Mouse (Mus musculus) C2C12 (cell line): ENCODE measurements around the gene Map6. TPM values are rescaled to one million over a fixed set of nuclear protein-coding genes. Genes with fewer than 3 reads are reported as not detected.

ENCODE experiments used
- H3K27me3 ChIP-seq: one replicate; pipeline ENCODE4 v1.6.1; 2011; ENCODE audit not compliant: control insufficient read depth, insufficient read depth, insufficient read length
- H3K36me3 ChIP-seq: one replicate; pipeline ENCODE4 v1.6.1; 2011; ENCODE audit not compliant: control insufficient read depth, insufficient read depth
- H3K4me3 ChIP-seq: one replicate; pipeline ENCODE4 v1.5.1; 2011; ENCODE audit warnings: mild to moderate bottlenecking, control low read depth; ENCODE audit not compliant: poor library complexity, insufficient read depth, severe bottlenecking
- H3K79me2 ChIP-seq: one replicate; pipeline ENCODE4 v1.6.1; 2011; ENCODE audit not compliant: control insufficient read depth, insufficient read depth
- H3K79me3 ChIP-seq: one replicate; pipeline ENCODE4 v1.6.1; 2011; ENCODE audit warnings: low read depth, control low read depth
- H3ac ChIP-seq: one replicate; pipeline ENCODE3; 2011; ENCODE audit warnings: low read depth; ENCODE audit not compliant: control insufficient read depth, insufficient read length
- CEBPB ChIP-seq: IDR thresholded peaks from one replicate; pipeline ENCODE4 v1.6.1; 2011; ENCODE audit warnings: low read depth, mild to moderate bottlenecking, control low read depth, moderate library complexity
- CTCF ChIP-seq: IDR thresholded peaks from one replicate; pipeline ENCODE4 v1.5.1; 2011; ENCODE audit not compliant: control insufficient read depth, insufficient read depth, insufficient read length
- FOSL1 ChIP-seq: IDR thresholded peaks from one replicate; pipeline ENCODE4 v1.8.0; 2011; ENCODE audit warnings: mild to moderate bottlenecking, low read length; ENCODE audit not compliant: poor library complexity, insufficient read depth, severe bottlenecking
- MAX ChIP-seq: IDR thresholded peaks from one replicate; pipeline ENCODE4 v1.6.1; 2011; ENCODE audit warnings: mild to moderate bottlenecking, control low read depth
- MYOD1 ChIP-seq: IDR thresholded peaks from one replicate; pipeline ENCODE4 v1.6.1; 2011; ENCODE audit warnings: low read depth; ENCODE audit not compliant: control insufficient read depth, insufficient read length
- MYOG ChIP-seq: IDR thresholded peaks from one replicate; pipeline ENCODE4 v1.6.1; 2011; ENCODE audit not compliant: control insufficient read depth, insufficient read length; ENCODE audit errors: extremely low read depth
- USF1 ChIP-seq: IDR thresholded peaks from one replicate; pipeline ENCODE4 v1.6.1; 2011; ENCODE audit warnings: low read depth, mild to moderate bottlenecking, control low read depth, moderate library complexity
- polyA plus RNA-seq: library from polyadenylated mRNA; unstranded; fragments of >200 nt; fragmentation: generic; extraction: Trizol; gene quantifications from one replicate; pipeline ENCODE4 v1.2.1, GENCODE M21; 2012; ENCODE audit warnings: missing spikeins

The Map6 gene
- polyA plus RNA-seq, 1 experiment, result 39.2 TPM

DNA sequence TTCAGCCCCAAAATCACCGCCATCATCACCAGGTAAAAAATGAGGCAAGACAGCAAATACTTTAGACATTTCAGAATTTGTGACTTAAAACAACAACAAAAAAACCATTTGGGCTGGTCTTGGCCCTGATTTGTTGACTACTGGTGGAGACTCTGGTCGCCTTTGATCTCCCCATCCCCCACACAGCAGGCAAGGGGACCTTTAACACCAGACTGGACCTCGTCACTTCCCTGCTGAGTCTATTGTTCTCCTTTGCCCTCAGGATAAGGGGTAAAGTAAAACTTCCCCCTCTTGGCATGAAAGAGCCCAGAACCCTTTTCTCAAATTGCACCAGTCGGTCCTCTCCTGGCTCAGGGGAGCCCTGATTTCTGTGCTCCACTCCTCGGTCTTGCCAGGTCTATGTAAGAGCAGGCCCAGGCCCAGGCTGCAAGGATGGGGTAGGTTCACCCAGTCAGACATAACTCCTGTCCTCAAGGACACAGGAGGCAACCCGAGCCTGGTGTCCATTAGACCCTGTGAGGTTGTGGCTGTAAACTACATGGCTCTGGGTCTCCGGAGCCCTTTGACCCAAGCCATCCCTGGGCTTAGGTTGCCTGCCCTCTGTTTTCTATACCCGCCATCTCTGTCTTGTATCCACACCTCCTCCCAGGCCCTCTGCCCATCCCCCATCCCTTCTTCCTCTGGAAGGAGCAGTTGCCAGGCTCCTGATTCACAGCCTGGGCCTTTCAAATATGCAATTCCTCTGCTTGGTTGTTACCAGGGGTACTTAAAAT, 30.2 kb upstream of the Map6 start:
- Histone ChIP-seq H3K36me3 (no peaks in the 10 kb centered on the region), H3K27me3 (no peaks in the 10 kb centered on the region), H3K79me3 (no peaks in the 10 kb centered on the region), H3K4me3 (no peak overlapping the region), H3K79me2 (no peaks in the 10 kb centered on the region), H3ac (no peak overlapping the region)
- TF ChIP-seq CTCF (no peak), MYOD1 (no peak), MYOG (no peak), CEBPB (no peak), MAX (no peak), USF1 (no peak), FOSL1 (no peak)

- Histone ChIP-seq H3K4me3 (no peak within 1 kb of the TSS), H3ac (no peak within 1 kb of the TSS), H3K79me2 (no peaks in the 10 kb centered on the region), H3K79me3 (no peaks in the 10 kb centered on the region), H3K36me3 (no peaks in the 10 kb centered on the region), H3K27me3 (no peaks in the 10 kb centered on the region)
- TF ChIP-seq FOSL1, result no peak
- TF ChIP-seq USF1, result no peak
- TF ChIP-seq MAX, result no peak
- TF ChIP-seq MYOG, result no peak
- TF ChIP-seq CEBPB, result no peak
- no peak for TF ChIP-seq CTCF
- no peak for TF ChIP-seq MYOD1
Observed at GRCm38 (mm10) chr7:99238417-99238816, 28.8 kb upstream of the Map6 start, which contains the start of gene Mogat2. Gene Mogat2, minus strand, starts transcription at chr7:99238619.

GRCm38 (mm10) chr7:99242097-99242496, 25.1 kb upstream of the Map6 start:
- H3K4me3 ChIP-seq, result no peak overlapping the region
- H3K36me3 ChIP-seq, result no peaks in the 10 kb centered on the region
- no peaks in the 10 kb centered on the region for H3K79me2 ChIP-seq
- H3ac ChIP-seq, result no peak overlapping the region
- H3K79me3 ChIP-seq, result no peaks in the 10 kb centered on the region
- no peak for TF ChIP-seq FOSL1
- no peak for TF ChIP-seq USF1
- TF ChIP-seq MYOD1, result no peak
- TF ChIP-seq CTCF, result no peak
- TF ChIP-seq MAX, result no peak
- no peak for TF ChIP-seq MYOG
- no peak for TF ChIP-seq CEBPB
- H3K27me3 ChIP-seq, result no peaks in the 10 kb centered on the region

DNA sequence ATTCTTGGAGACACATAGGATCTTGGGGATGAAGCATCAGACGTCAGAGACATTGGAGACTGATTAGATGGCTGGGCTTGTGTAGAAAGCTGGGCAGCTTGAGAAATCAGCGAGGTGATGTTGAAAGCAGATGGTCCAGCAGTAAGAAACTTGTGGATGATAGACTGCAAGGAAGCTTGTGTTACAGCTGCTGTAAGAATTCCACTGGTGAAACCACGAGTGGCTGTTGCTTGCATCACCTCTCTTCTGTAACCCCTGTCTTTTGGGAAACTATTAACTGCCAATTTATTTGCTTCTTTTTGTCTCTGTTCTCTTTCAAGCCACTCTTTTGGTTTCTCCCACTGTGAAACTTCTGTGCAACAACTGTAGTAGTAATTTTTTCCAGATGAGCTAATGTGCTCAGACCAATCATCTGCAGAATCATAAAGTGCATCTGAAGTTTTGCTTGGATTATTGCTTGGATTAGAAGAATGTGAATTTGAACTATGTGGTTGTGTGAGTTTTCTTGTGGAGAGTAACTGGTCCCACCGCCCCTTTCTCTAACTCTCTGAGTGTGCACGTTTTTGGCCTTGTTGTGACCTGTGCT, 19.0 kb upstream of the Map6 start:
- TF ChIP-seq CEBPB, result no peak
- no peak for TF ChIP-seq MYOD1
- no peak for TF ChIP-seq MAX
- TF ChIP-seq FOSL1, result no peak
- no peak for TF ChIP-seq CTCF
- TF ChIP-seq MYOG, result no peak
- no peak for TF ChIP-seq USF1
- H3ac ChIP-seq, result no peak overlapping the region
- no peaks in the 10 kb centered on the region for H3K79me3 ChIP-seq
- no peak overlapping the region for H3K4me3 ChIP-seq
- H3K36me3 ChIP-seq, result no peaks in the 10 kb centered on the region
- H3K79me2 ChIP-seq, result no peaks in the 10 kb centered on the region
- peaks cover 3% of the 10 kb centered on the region for H3K27me3 ChIP-seq

GRCm38 (mm10) chr7:99248906-99249581, 18.2 kb upstream of the Map6 start:
- TF ChIP-seq MAX, result no peak
- no peak for TF ChIP-seq FOSL1
- no peak for TF ChIP-seq CTCF
- TF ChIP-seq MYOG, result no peak
- no peak for TF ChIP-seq CEBPB
- no peak for TF ChIP-seq USF1
- no peak for TF ChIP-seq MYOD1
- Histone ChIP-seq H3K79me3 (no peaks in the 10 kb centered on the region), H3K4me3 (no peak overlapping the region), H3K36me3 (no peaks in the 10 kb centered on the region), H3K27me3 (peaks cover 3% of the 10 kb centered on the region), H3ac (no peak overlapping the region), H3K79me2 (no peaks in the 10 kb centered on the region)

- no peaks in the 10 kb centered on the region for H3K79me3 ChIP-seq
- H3K79me2 ChIP-seq, result no peaks in the 10 kb centered on the region
- TF ChIP-seq CEBPB, result no peak
- no peak for TF ChIP-seq USF1
- TF ChIP-seq CTCF, result peak; percentile 48
- no peak for TF ChIP-seq MYOG
- TF ChIP-seq MAX, result no peak
- H3K27me3 ChIP-seq, result peaks cover 3% of the 10 kb centered on the region
- H3K4me3 ChIP-seq, result no peak overlapping the region
- no peaks in the 10 kb centered on the region for H3K36me3 ChIP-seq
- H3ac ChIP-seq, result no peak overlapping the region
Observed at GRCm38 (mm10) chr7:99249582-99249911, 17.7 kb upstream of the Map6 start.
